Mouse (Mus musculus) stomach, adult 2 months (tissue): Measurements from ENCODE around the gene Card14. TPM values are rescaled to one million over a fixed set of nuclear protein-coding genes. Genes with fewer than 3 reads are reported as not detected.

ENCODE experiments used
- polyA plus RNA-seq: library from polyadenylated mRNA; depleted of rRNA; stranded (reverse); fragments of >200 nt; gene quantifications from 2 replicates; pipeline ENCODE4 v1.2.3, GENCODE M21; 2012; rRNA removed

Card14 gene
- polyA plus RNA-seq, result 1.2 TPM in 2 replicates

GRCm38 (mm10) chr11:119307658-119307867 is at the start of gene Card14:
Gene Card14 (plus strand): TSS chr11:119307768.

GRCm38 (mm10) chr11:119267768-119268556 is 39.6 kb upstream of the Card14 start, which contains the start of gene Gaa:
Gene Gaa (plus strand): TSS chr11:119267887.

GRCm38 (mm10) chr11:119299391-119300245 is 8.0 kb upstream of the Card14 start, which contains the start of gene Eif4a3:
Gene Eif4a3 (minus strand): TSS chr11:119300089.

GRCm38 (mm10) chr11:119355443-119356385 is 48.1 kb downstream of the Card14 start, which contains the start of the genes Sgsh and Slc26a11:
Gene Sgsh (minus strand): TSS chr11:119355536.
Gene Slc26a11 (plus strand): TSS chr11:119355557.

GRCm38 (mm10) chr11:119392800-119393482 is 85.4 kb downstream of the Card14 start, which contains the start of gene Rnf213:
Gene Rnf213 (plus strand): TSS chr11:119393100.

Other genes with a start within 250 kb of the Card14 start
- gene Cbx4, start 221.5 kb upstream of the Card14 start, polyA plus RNA-seq, result 6.2 and 7.4 TPM in 2 replicates
- 3.9 and 4.4 TPM in 2 replicates for gene Tbc1d16, start 79.3 kb upstream of the Card14 start, polyA plus RNA-seq
- 0.10 and 0.18 TPM in 2 replicates for gene Ccdc40, start 79.2 kb upstream of the Card14 start, polyA plus RNA-seq
- gene Gaa, start 39.9 kb upstream of the Card14 start, polyA plus RNA-seq, result 59.8 and 68.5 TPM in 2 replicates
- 19.2 and 24.3 TPM in 2 replicates for gene Eif4a3, start 7.7 kb upstream of the Card14 start, polyA plus RNA-seq
- gene Sgsh, start 47.8 kb downstream of the Card14 start, polyA plus RNA-seq, result 11.9 and 12.6 TPM in 2 replicates
- gene Slc26a11, start 47.8 kb downstream of the Card14 start, polyA plus RNA-seq, result 8.5 and 9.5 TPM in 2 replicates
- 2.6 and 4.3 TPM in 2 replicates for gene Rnf213, start 85.3 kb downstream of the Card14 start, polyA plus RNA-seq
- gene Endov, start 183.6 kb downstream of the Card14 start, polyA plus RNA-seq, result 8.5 and 8.6 TPM in 2 replicates
- 0.51 and 0.67 TPM in 2 replicates for gene Nptx1, start 240.0 kb downstream of the Card14 start, polyA plus RNA-seq